Mouse (Mus musculus) hindbrain, embryonic 10.5 days (tissue): ENCODE data around the gene Slirp. TPM values are rescaled to one million over a fixed set of nuclear protein-coding genes. Genes with fewer than 3 reads are reported as not detected.
A peak's percentile ranks its signal among the peaks of the same experiment; 100 is the strongest.
"Not testable (repeated sequence)": the region's sequence is repeated elsewhere in the genome, so short reads cannot be mapped to it uniquely, and the experiment has no call there.

Source experiments
- DNase-seq: peaks from one replicate; pipeline ENCODE4 v3.0.0-alpha.2; 2017; ENCODE audit warnings: low spot score
- H3K27ac ChIP-seq: fragments of 300-500 bp; sonication (generic); 2 replicates; pipeline ENCODE4 v1.5.1; 2016; ENCODE audit warnings: mild to moderate bottlenecking, moderate library complexity
- H3K27me3 ChIP-seq: fragments of 300-500 bp; sonication (generic); 2 replicates; pipeline ENCODE4 v1.6.1; 2016; ENCODE audit warnings: mild to moderate bottlenecking; ENCODE audit not compliant: poor library complexity, insufficient read depth, severe bottlenecking
- H3K36me3 ChIP-seq: fragments of 300-500 bp; sonication (generic); 2 replicates; pipeline ENCODE4 v1.6.1; 2016; ENCODE audit warnings: mild to moderate bottlenecking, moderate library complexity
- H3K4me1 ChIP-seq: fragments of 300-500 bp; sonication (generic); replicated peaks from 2 replicates; pipeline ENCODE4 v1.6.1; 2016; ENCODE audit warnings: mild to moderate bottlenecking
- H3K4me3 ChIP-seq: fragments of 300-500 bp; sonication (generic); 2 replicates; pipeline ENCODE4 v1.5.1; 2016; ENCODE audit warnings: mild to moderate bottlenecking, moderate library complexity
- H3K9me3 ChIP-seq: fragments of 300-500 bp; sonication (generic); 2 replicates; pipeline ENCODE4 v1.6.1; 2016; ENCODE audit warnings: mild to moderate bottlenecking, moderate library complexity
- WGBS: fragments of 180-500 bp; shearing (Covaris S2); methylation state at CpG from one replicate; pipeline ENCODE4 v1.1.7; 2016; 5-methylcytosine and 5-hydroxymethylcytosine counted together
- polyA plus RNA-seq: library from polyadenylated mRNA; unstranded; fragments of >200 nt; fragmentation: Nextera tagmentation; extraction: Ambion mirVana; gene quantifications from 2 replicates; pipeline ENCODE4 v1.2.1, GENCODE M21; 2016

Gene Slirp
- polyA plus RNA-seq, 1 experiment from 2014 or later = 311 TPM

GRCm38 (mm10) chr12:87444211-87444610, 515 bp downstream of the Slirp start:
- H3K27me3 ChIP-seq = no peaks in the 10 kb centered on the region
- peak overlapping the region; percentile 98 for H3K4me3 ChIP-seq
- peaks cover 22% of the 10 kb centered on the region for H3K4me1 ChIP-seq
- H3K27ac ChIP-seq = peak overlapping the region; percentile 98
- no peak for DNase-seq
- no peaks in the 10 kb centered on the region for H3K9me3 ChIP-seq
- H3K36me3 ChIP-seq = peaks cover 60% of the 10 kb centered on the region
- WGBS = 5% methylated on average over 16 of the region's 16 CpGs

- WGBS = 94% methylated on average over 9 of the region's 9 CpGs
- no peak overlapping the region for H3K4me3 ChIP-seq
- H3K27me3 ChIP-seq = no peaks in the 10 kb centered on the region
- H3K36me3 ChIP-seq = peaks cover 87% of the 10 kb centered on the region
- H3K27ac ChIP-seq = no peak overlapping the region
- peaks cover 8% of the 10 kb centered on the region for H3K4me1 ChIP-seq
- DNase-seq = no peak
- no peaks in the 10 kb centered on the region for H3K9me3 ChIP-seq
Measured at GRCm38 (mm10) chr12:87449456-87449855, 5.8 kb downstream of the Slirp start.

- 91% methylated on average over 6 of the region's 6 CpGs for WGBS
- H3K4me3 ChIP-seq = no peak overlapping the region
- H3K36me3 ChIP-seq = peaks cover 90% of the 10 kb centered on the region
- no peaks in the 10 kb centered on the region for H3K27me3 ChIP-seq
- H3K9me3 ChIP-seq = no peaks in the 10 kb centered on the region
- no peak for DNase-seq
- no peak overlapping the region for H3K27ac ChIP-seq
- H3K4me1 ChIP-seq = no peaks in the 10 kb centered on the region
Measured at GRCm38 (mm10) chr12:87464678-87465297, 21.1 kb downstream of the Slirp start.

- 81% methylated on average over 7 of the region's 7 CpGs for WGBS
- H3K9me3 ChIP-seq = no peaks in the 10 kb centered on the region
- peaks cover 14% of the 10 kb centered on the region for H3K4me1 ChIP-seq
- H3K27me3 ChIP-seq = no peaks in the 10 kb centered on the region
- DNase-seq = no peak
- H3K36me3 ChIP-seq = peaks cover 33% of the 10 kb centered on the region
- H3K4me3 ChIP-seq = peak overlapping the region; percentile 80
- H3K27ac ChIP-seq = peak overlapping the region; percentile 95; the same call in 1 of the 2 replicates
Measured at GRCm38 (mm10) chr12:87470263-87471136, 26.8 kb downstream of the Slirp start.

- peak overlapping the region; percentile 95 for H3K27ac ChIP-seq
- H3K36me3 ChIP-seq = peaks cover 25% of the 10 kb centered on the region
- no peak for DNase-seq
- H3K4me3 ChIP-seq = peak overlapping the region; percentile 80
- H3K27me3 ChIP-seq = no peaks in the 10 kb centered on the region
- under 1% methylated on average over 19 of the region's 19 CpGs for WGBS
- H3K9me3 ChIP-seq = no peaks in the 10 kb centered on the region
- peaks cover 14% of the 10 kb centered on the region for H3K4me1 ChIP-seq
Measured at GRCm38 (mm10) chr12:87471421-87471963, 27.8 kb downstream of the Slirp start.

GRCm38 (mm10) chr12:87471964-87472786, 28.5 kb downstream of the Slirp start, which contains the start of gene Snw1:
TSS of gene Snw1 (minus strand) at chr12:87472274.
- Histone ChIP-seq H3K9me3 (no peaks in the 10 kb centered on the region), H3K27ac (peak within 1 kb of the TSS; percentile 95), H3K4me3 (peak within 1 kb of the TSS; percentile 80), H3K27me3 (no peaks in the 10 kb centered on the region), H3K4me1 (peaks cover 14% of the 10 kb centered on the region), H3K36me3 (peaks cover 18% of the 10 kb centered on the region)
- DNase-seq = peak; percentile 94
- 3% methylated on average over 45 of the region's 45 CpGs for WGBS

- no peak overlapping the region for H3K27ac ChIP-seq
- H3K4me1 ChIP-seq = peaks cover 14% of the 10 kb centered on the region
- DNase-seq = no peak
- H3K27me3 ChIP-seq = no peaks in the 10 kb centered on the region
- no peaks in the 10 kb centered on the region; the same call in 1 of the 2 replicates for H3K36me3 ChIP-seq
- H3K9me3 ChIP-seq = no peaks in the 10 kb centered on the region
- WGBS = 87% methylated on average over 3 of the region's 3 CpGs
- no peak overlapping the region for H3K4me3 ChIP-seq
Measured at GRCm38 (mm10) chr12:87474756-87475155, 31.1 kb downstream of the Slirp start.

- H3K36me3 ChIP-seq, H3K4me1 ChIP-seq, H3K9me3 ChIP-seq, DNase-seq, H3K4me3 ChIP-seq, H3K27ac ChIP-seq, H3K27me3 ChIP-seq: not testable (repeated sequence)
- 86% methylated on average over 5 of the region's 5 CpGs for WGBS
Measured at GRCm38 (mm10) chr12:87482482-87482881, 38.8 kb downstream of the Slirp start.

- H3K27me3 ChIP-seq, H3K9me3 ChIP-seq, H3K36me3 ChIP-seq, H3K27ac ChIP-seq, H3K4me1 ChIP-seq, H3K4me3 ChIP-seq, DNase-seq: not testable (repeated sequence)
- 76% methylated on average over 2 of the region's 2 CpGs for WGBS
Measured at GRCm38 (mm10) chr12:87488683-87489082, 45.0 kb downstream of the Slirp start.

GRCm38 (mm10) chr12:87494421-87494820, 50.7 kb downstream of the Slirp start, which contains the start of gene Gm5788:
TSS of gene Gm5788 (plus strand) at chr12:87494721.
- not testable (repeated sequence) for DNase-seq, H3K27ac ChIP-seq, H3K9me3 ChIP-seq, H3K4me1 ChIP-seq, H3K27me3 ChIP-seq, H3K36me3 ChIP-seq, H3K4me3 ChIP-seq
- WGBS = 96% methylated on average over 3 of the region's 3 CpGs
